Mouse (Mus musculus): Measurements from ENCODE around the gene Abtb2.

DNA sequence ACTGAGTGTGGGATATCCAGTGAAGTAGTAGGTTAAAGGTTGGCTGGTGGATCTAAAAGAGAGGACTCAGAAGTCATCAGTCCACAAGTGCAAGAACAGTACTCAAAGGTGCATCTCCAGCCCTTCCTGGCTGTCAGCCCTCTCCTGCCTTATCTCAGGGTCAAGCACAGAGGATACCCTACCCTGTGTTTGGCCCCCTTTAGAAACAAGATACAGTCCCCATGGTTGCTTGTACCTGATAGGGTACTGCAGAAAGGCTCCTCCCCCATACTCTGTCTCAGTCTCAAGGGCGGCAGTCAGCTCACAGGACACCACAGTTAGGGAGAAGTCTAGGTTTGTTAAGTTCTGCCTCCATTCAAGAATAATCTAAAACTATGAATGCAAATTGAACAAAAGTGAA lies 37.8 kb downstream of the Abtb2 start:
- TF ChIP-seq CTCF (IDR thresholded peaks at IDR 0.05; ENCODE audit: low read depth, low read length) (no peak), EP300 (IDR thresholded peaks at IDR 0.05; ENCODE audit: insufficient read depth, low read depth, low read length) (no peak)
